ENCODE assay signal across 27 mouse cellular contexts in the genomic region with DNA sequence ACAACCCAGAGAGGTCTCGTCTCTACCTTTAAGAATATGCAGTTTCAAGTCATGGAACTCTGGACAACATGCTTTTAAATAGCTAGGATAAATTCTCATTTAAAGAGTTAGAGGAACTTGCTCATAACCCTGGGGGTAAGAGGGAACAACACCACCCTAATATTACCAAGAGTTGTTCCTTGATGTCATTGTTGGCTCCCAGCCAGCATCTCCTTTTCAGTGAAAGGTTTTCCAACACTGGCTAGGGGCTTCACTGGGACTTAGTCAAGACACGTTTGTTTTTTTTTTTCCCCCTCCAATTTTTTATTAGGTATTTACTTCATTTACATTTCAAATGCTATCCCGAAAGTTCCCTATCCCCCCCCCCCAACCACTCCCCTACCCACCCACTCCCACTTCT.
DNase-seq lines count a peak whose midpoint lies in the region; ATAC-seq and TF ChIP-seq lines count a peak whose summit lies in the region.
"Had no signal": no experiment of that assay in that cellular context is flagged by ENCODE, and none has a peak within 500 bp of the region (broad histone marks: within the 10 kb centered on the region; RNA-seq: fewer than 3 reads in every experiment).

No protein-coding gene starts in this region.

- ATAC-seq in forebrain, embryonic 14.5 days: no peak
- no peak for ATAC-seq in forebrain, embryonic 12.5 days (ENCODE audit: low FRiP score)
- no peak for ATAC-seq in lung, embryonic 14.5 days (ENCODE audit: insufficient read depth)
- no peak for ATAC-seq in lung, postnatal 0 days
- ATAC-seq: activated CD4-positive, CD25-positive, alpha-beta regulatory T cell, adult 4 months; CD4-positive, CD25-positive, alpha-beta regulatory T cell, adult 4 months; forebrain, embryonic 13.5 days; forebrain, embryonic 16.5 days; Patski had no signal

- H3K4me1 ChIP-seq in forebrain, embryonic 14.5 days (ENCODE audit: control insufficient read depth, insufficient read depth, low read length): no peaks in the 10 kb centered on the region
- no peaks in the 10 kb centered on the region for H3K4me1 ChIP-seq in forebrain, embryonic 12.5 days
- H3K4me1 ChIP-seq in lung, embryonic 14.5 days (ENCODE audit: insufficient read depth): no peaks in the 10 kb centered on the region
- no peaks in the 10 kb centered on the region for H3K4me1 ChIP-seq in lung, postnatal 0 days (ENCODE audit: insufficient read depth, low read depth, low read length)
- H3K4me1 ChIP-seq: embryonic facial prominence, embryonic 12.5 days; embryonic facial prominence, embryonic 15.5 days; forebrain, embryonic 13.5 days had no signal

- no peak for TF ChIP-seq EP300 in lung, postnatal 0 days (IDR thresholded peaks at IDR 0.05)

- peak; percentile 19 to 33 for DNase-seq in cerebellum, postnatal 10 days
- no peak for DNase-seq in cerebellum, adult 11-12 months
- DNase-seq in forebrain, embryonic 14.5 days (ENCODE audit: low spot score): peak; percentile 23
- peak; percentile 24 for DNase-seq in kidney, postnatal 10 days
- DNase-seq in kidney, adult 18-20 months: no peak
- DNase-seq in lung, embryonic 14.5 days: peak; percentile 36
- no peak for DNase-seq in lung, postnatal 0 days (ENCODE audit: low spot score)
- DNase-seq: adrenal gland, adult 8-10 months; adrenal gland, postnatal 14 days; adrenal gland, postnatal 36 days; B cell, adult 2 months; cerebellum, adult 11 months; cerebellum, adult 2 months; cerebellum, adult 9-10 months; cerebellum, postnatal 36 days; embryo, embryonic 11 days had no signal

- no peak overlapping the region for H3K4me3 ChIP-seq in forebrain, embryonic 14.5 days (ENCODE audit: low read depth, low read length)
- no peak overlapping the region for H3K4me3 ChIP-seq in forebrain, embryonic 12.5 days (replicated peaks)
- H3K4me3 ChIP-seq in lung, embryonic 14.5 days (ENCODE audit: low read depth, low read length): no peak overlapping the region
- no peak overlapping the region for H3K4me3 ChIP-seq in lung, postnatal 0 days (ENCODE audit: low read depth, low read length)
- H3K4me3 ChIP-seq: embryonic facial prominence, embryonic 12.5 days; embryonic facial prominence, embryonic 15.5 days; erythroblast, embryonic 14.5 days; forebrain, embryonic 10.5 days; forebrain, embryonic 13.5 days had no signal

- no peaks in the 10 kb centered on the region for H3K9me3 ChIP-seq in forebrain, embryonic 14.5 days (replicated peaks; ENCODE audit: control insufficient read depth, low read length)
- no peaks in the 10 kb centered on the region for H3K9me3 ChIP-seq in forebrain, embryonic 12.5 days
- H3K9me3 ChIP-seq in lung, embryonic 14.5 days (ENCODE audit: low read depth, low read length): no peaks in the 10 kb centered on the region
- no peaks in the 10 kb centered on the region for H3K9me3 ChIP-seq in lung, postnatal 0 days (ENCODE audit: low read length)
- H3K9me3 ChIP-seq: embryonic facial prominence, embryonic 12.5 days; embryonic facial prominence, embryonic 15.5 days; forebrain, embryonic 10.5 days; forebrain, embryonic 13.5 days had no signal

- H3K27ac ChIP-seq in forebrain, embryonic 14.5 days (ENCODE audit: low read depth, low read length): no peak overlapping the region
- no peak overlapping the region for H3K27ac ChIP-seq in forebrain, embryonic 12.5 days
- H3K27ac ChIP-seq in lung, embryonic 14.5 days (ENCODE audit: low read depth): no peak overlapping the region
- H3K27ac ChIP-seq in lung, postnatal 0 days (ENCODE audit: low read length): no peak overlapping the region
- H3K27ac ChIP-seq: embryonic facial prominence, embryonic 12.5 days; embryonic facial prominence, embryonic 15.5 days; forebrain, embryonic 10.5 days; forebrain, embryonic 13.5 days had no signal

- whole genome bisulfite sequencing in forebrain, embryonic 14.5 days: 43% methylated on average over 3 of the region's 3 CpGs
- 60% methylated on average over 3 of the region's 3 CpGs for WGBS in forebrain, embryonic 12.5 days
- WGBS in lung, embryonic 14.5 days: 70% methylated on average over 3 of the region's 3 CpGs
- WGBS in lung, postnatal 0 days: 70% methylated on average over 3 of the region's 3 CpGs

- H3K9ac ChIP-seq in forebrain, embryonic 14.5 days (ENCODE audit: low read length): no peak overlapping the region
- no peak overlapping the region for H3K9ac ChIP-seq in forebrain, embryonic 12.5 days
- no peak overlapping the region for H3K9ac ChIP-seq in lung, embryonic 14.5 days
- H3K9ac ChIP-seq in lung, postnatal 0 days (replicated peaks; ENCODE audit: low read depth): no peak overlapping the region
- H3K9ac ChIP-seq: embryonic facial prominence, embryonic 12.5 days; embryonic facial prominence, embryonic 15.5 days; forebrain, embryonic 13.5 days had no signal

- no peak overlapping the region for H3K4me2 ChIP-seq in forebrain, embryonic 14.5 days (ENCODE audit: low read length)
- H3K4me2 ChIP-seq in forebrain, embryonic 12.5 days: no peak overlapping the region
- H3K4me2 ChIP-seq in lung, embryonic 14.5 days: no peak overlapping the region
- H3K4me2 ChIP-seq in lung, postnatal 0 days (replicated peaks; ENCODE audit: low read depth, low read length): no peak overlapping the region
- H3K4me2 ChIP-seq: embryonic facial prominence, embryonic 12.5 days; embryonic facial prominence, embryonic 15.5 days; forebrain, embryonic 13.5 days had no signal

- H3K36me3 ChIP-seq in forebrain, embryonic 14.5 days (ENCODE audit: control insufficient read depth, insufficient read depth, low read length): no peaks in the 10 kb centered on the region
- no peaks in the 10 kb centered on the region for H3K36me3 ChIP-seq in forebrain, embryonic 12.5 days (replicated peaks)
- no peaks in the 10 kb centered on the region for H3K36me3 ChIP-seq in lung, embryonic 14.5 days (ENCODE audit: insufficient read depth)
- H3K36me3 ChIP-seq in lung, postnatal 0 days (ENCODE audit: insufficient read depth, low read length): no peaks in the 10 kb centered on the region
- H3K36me3 ChIP-seq: embryonic facial prominence, embryonic 12.5 days; embryonic facial prominence, embryonic 15.5 days; forebrain, embryonic 10.5 days; G1E had no signal

- H3K27me3 ChIP-seq in forebrain, embryonic 14.5 days (replicated peaks; ENCODE audit: control insufficient read depth, insufficient read depth, low read length): no peaks in the 10 kb centered on the region
- H3K27me3 ChIP-seq in forebrain, embryonic 12.5 days: no peaks in the 10 kb centered on the region
- no peaks in the 10 kb centered on the region for H3K27me3 ChIP-seq in lung, embryonic 14.5 days (ENCODE audit: insufficient read depth, low read length)
- H3K27me3 ChIP-seq in lung, postnatal 0 days (replicated peaks; ENCODE audit: insufficient read depth, low read length): no peaks in the 10 kb centered on the region
- H3K27me3 ChIP-seq: embryonic facial prominence, embryonic 12.5 days; embryonic facial prominence, embryonic 15.5 days; forebrain, embryonic 13.5 days; Patski had no signal

- TF ChIP-seq CTCF in lung, embryonic 14.5 days (IDR thresholded peaks at IDR 0.05; ENCODE audit: low read depth): no peak
- no peak for TF ChIP-seq CTCF in lung, postnatal 0 days (IDR thresholded peaks at IDR 0.05)

Comparison
In these comparisons a context has a peak if more than half of its experiments do, and no peak if none do; other contexts are left out.
1. DNase-seq: peak in cerebellum, postnatal 10 days (2 of 2), forebrain, embryonic 14.5 days (single experiment), kidney, postnatal 10 days (single experiment) and lung, embryonic 14.5 days (single experiment); none in cerebellum, adult 11-12 months (single experiment), kidney, adult 18-20 months (single experiment) and lung, postnatal 0 days (single experiment).